Mouse (Mus musculus): ENCODE measurements around the gene Gm13769.
"Not testable (repeated sequence)": the region's sequence is repeated elsewhere in the genome, so short reads cannot be mapped to it uniquely, and the experiment has no call there.

The Gm13769 gene

GRCm38 (mm10) chr2:90321900-90322299, at the start of gene Gm13769:
Gene Gm13769, plus strand, starts transcription at chr2:90322200.
- in situ Hi-C loops (cut with MboI, MseI) = loop anchor here (10.0 kb wide), 1 partner anchor 83 kb away; no protein-coding TSS in a partner anchor

GRCm38 (mm10) chr2:90292741-90293140, 29.3 kb upstream of the Gm13769 start, which contains the start of gene Olfr1272:
Gene Olfr1272, minus strand, starts transcription at chr2:90292841.
- in situ Hi-C loops (cut with MboI, MseI) = no loop called here

GRCm38 (mm10) chr2:90346694-90347093, 24.7 kb downstream of the Gm13769 start:
- in situ Hi-C loops (cut with MboI, MseI) = not testable (repeated sequence)

GRCm38 (mm10) chr2:90351047-90351446, 29.0 kb downstream of the Gm13769 start:
- in situ Hi-C loops (cut with MboI, MseI) = loop anchor here (10.0 kb wide), 1 partner anchor 84 kb away; no protein-coding TSS in a partner anchor

GRCm38 (mm10) chr2:90351540-90351939, 29.5 kb downstream of the Gm13769 start:
- in situ Hi-C loops (cut with MboI, MseI) = loop anchor here (10.0 kb wide), 1 partner anchor 83 kb away; no protein-coding TSS in a partner anchor

- in situ Hi-C loops (cut with MboI, MseI) = loop anchor here (10.0 kb wide), 1 partner anchor 76 kb away; no protein-coding TSS in a partner anchor
Measured at GRCm38 (mm10) chr2:90359229-90359628, 37.2 kb downstream of the Gm13769 start.

- in situ Hi-C loops (cut with MboI, MseI) = not testable (repeated sequence)
Measured at GRCm38 (mm10) chr2:90360199-90360598, 38.2 kb downstream of the Gm13769 start.

Data from T-helper 2 cell (primary cell).